Mouse (Mus musculus): ENCODE measurements around the gene Vav1. TPM values are rescaled to one million over a fixed set of nuclear protein-coding genes. Genes with fewer than 3 reads are reported as not detected.

Gene Vav1
- polyA plus RNA-seq, 1 experiment from 2014 or later, result 1.5 TPM

DNA sequence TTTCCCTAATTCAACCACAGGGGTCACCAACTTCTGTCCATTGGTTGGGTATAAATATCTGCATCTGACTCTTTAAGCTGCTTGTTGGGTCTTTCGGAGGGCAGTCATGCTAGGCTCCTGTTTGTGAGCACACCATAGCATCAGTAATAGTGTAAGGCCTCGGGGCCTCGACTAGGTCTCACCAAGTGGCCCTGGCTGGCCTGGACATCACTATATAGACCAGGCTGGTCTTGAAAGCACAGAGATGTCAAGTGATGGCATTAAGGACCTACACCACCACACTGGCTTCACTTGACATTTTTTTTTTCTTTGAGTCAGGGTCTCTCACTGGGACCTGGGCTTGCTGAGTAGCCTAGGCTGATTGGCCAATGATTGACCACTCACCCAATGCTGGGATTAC, 20.7 kb upstream of the Vav1 start:
- H3K9me3 ChIP-seq, result no peaks in the 10 kb centered on the region
- H3K27ac ChIP-seq, result no peak overlapping the region
- H3K27me3 ChIP-seq (replicated peaks), result no peaks in the 10 kb centered on the region
- H3K36me3 ChIP-seq (replicated peaks), result no peaks in the 10 kb centered on the region
- H3K4me1 ChIP-seq, result no peaks in the 10 kb centered on the region
- H3K4me2 ChIP-seq, result no peak overlapping the region
- WGBS, result 98% methylated on average over 3 of the region's 3 CpGs
- no peak overlapping the region for H3K9ac ChIP-seq
- ATAC-seq (replicated peaks), result no peak
- H3K4me3 ChIP-seq, result no peak overlapping the region

DNA sequence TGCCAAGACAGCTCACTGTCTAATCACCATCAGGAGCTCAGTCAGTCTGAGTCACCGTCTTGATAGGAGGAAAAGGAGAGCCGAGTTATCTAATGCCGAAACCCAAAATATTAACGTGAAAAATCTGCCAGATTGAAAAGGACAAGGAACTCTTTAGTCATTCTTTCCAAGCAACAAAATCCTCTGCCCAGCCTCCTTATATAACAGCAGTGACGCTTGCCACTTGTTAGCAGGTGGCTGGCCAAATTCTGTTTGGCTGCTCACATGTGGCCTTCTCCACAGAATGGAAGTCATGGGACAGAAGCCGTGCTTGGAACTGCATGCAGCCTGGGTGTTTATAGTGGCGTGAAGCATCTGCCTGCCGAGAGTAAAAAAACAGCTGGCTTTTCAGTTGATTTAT, 19.2 kb upstream of the Vav1 start:
- no peak for ATAC-seq (replicated peaks)
- WGBS, result 92% methylated on average over 8 of the region's 8 CpGs
- H3K36me3 ChIP-seq (replicated peaks), result no peaks in the 10 kb centered on the region

DNA sequence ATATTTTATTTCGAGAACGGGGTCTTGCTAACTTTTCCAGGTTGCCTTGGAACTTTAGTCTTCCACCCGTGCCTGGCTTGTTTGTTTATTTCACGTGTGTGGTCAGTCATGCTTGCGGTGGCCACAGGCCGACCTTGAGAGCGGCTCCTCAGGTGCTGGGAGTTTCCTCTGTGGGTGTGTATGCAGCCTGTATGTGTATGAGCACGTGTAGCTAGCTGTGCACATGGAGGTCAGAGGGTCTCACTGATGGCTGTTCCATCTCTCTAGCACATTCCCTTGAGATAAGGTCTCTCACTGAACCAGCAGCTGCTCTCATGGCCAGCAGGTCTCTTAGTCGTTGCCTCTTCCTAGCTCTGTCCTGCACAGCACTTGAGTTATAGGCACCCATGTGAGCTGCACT, 18.5 kb upstream of the Vav1 start:
- H3K27me3 ChIP-seq (replicated peaks), result no peaks in the 10 kb centered on the region
- no peak overlapping the region for H3K4me2 ChIP-seq
- WGBS, result 93% methylated on average over 9 of the region's 9 CpGs
- H3K4me3 ChIP-seq, result no peak overlapping the region
- no peaks in the 10 kb centered on the region for H3K4me1 ChIP-seq
- no peak overlapping the region for H3K9ac ChIP-seq
- H3K36me3 ChIP-seq (replicated peaks), result no peaks in the 10 kb centered on the region
- no peak overlapping the region for H3K27ac ChIP-seq
- no peaks in the 10 kb centered on the region for H3K9me3 ChIP-seq
- ATAC-seq (replicated peaks), result no peak

More for the DNA sequence above, 19.2 kb upstream of the Vav1 start:
- H3K4me3 ChIP-seq, result no peak overlapping the region
- H3K9me3 ChIP-seq, result no peaks in the 10 kb centered on the region
- no peaks in the 10 kb centered on the region for H3K4me1 ChIP-seq
- H3K9ac ChIP-seq, result no peak overlapping the region
- no peak overlapping the region for H3K4me2 ChIP-seq
- no peak overlapping the region for H3K27ac ChIP-seq
- no peaks in the 10 kb centered on the region for H3K27me3 ChIP-seq (replicated peaks)

DNA sequence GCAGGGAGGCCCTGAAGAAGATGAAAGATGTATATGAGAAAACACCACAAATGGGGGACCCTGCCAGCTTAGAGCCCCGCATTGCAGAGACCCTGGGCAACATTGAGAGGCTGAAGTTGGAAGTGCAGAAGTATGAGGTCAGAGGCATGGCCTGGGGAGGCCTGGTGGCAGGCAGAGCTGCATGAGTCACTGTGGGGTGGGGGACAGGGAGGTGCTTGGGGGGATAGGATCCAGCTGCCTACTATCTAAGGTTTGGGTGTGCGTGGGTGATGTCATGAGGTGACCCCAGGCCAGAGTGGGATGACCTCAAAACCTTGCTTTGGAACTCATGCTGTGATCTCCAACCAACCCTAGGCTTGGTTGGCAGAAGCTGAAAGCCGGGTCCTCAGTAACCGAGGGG, 17.6 kb upstream of the Vav1 start:
- Histone ChIP-seq H3K27me3 (replicated peaks) (no peaks in the 10 kb centered on the region), H3K4me1 (no peaks in the 10 kb centered on the region), H3K4me2 (no peak overlapping the region), H3K27ac (no peak overlapping the region), H3K4me3 (no peak overlapping the region), H3K36me3 (replicated peaks) (no peaks in the 10 kb centered on the region), H3K9me3 (no peaks in the 10 kb centered on the region), H3K9ac (no peak overlapping the region)
- ATAC-seq (replicated peaks), result no peak
- 95% methylated on average over 4 of the region's 4 CpGs for WGBS

DNA sequence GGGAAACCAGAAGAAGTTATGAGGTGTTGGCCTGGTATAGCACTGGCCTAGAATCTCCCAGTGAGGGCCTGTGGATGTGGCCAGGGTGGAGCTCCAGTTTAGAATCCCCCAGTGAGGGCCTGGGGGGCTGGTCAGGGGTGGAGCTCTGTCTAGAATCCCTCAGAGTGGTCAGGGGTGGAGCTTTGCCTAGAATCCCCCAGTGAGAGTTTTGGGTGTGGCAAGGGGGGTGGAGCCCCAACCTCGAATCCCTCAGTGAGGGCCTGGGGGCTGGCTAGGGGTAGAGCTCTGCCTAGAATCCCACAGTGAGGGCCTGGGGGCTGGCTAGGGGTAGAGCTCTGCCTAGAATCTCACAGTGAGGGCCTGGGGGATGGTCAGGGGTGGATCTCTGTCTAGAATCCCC, 17.1 kb upstream of the Vav1 start:
- Histone ChIP-seq H3K36me3 (replicated peaks) (no peaks in the 10 kb centered on the region), H3K4me1 (no peaks in the 10 kb centered on the region), H3K27ac (no peak overlapping the region), H3K9me3 (no peaks in the 10 kb centered on the region), H3K9ac (no peak overlapping the region), H3K27me3 (replicated peaks) (no peaks in the 10 kb centered on the region), H3K4me2 (no peak overlapping the region), H3K4me3 (no peak overlapping the region)
- 38% methylated on average over 1 of the region's 1 CpGs for WGBS
- no peak for ATAC-seq (replicated peaks)

DNA sequence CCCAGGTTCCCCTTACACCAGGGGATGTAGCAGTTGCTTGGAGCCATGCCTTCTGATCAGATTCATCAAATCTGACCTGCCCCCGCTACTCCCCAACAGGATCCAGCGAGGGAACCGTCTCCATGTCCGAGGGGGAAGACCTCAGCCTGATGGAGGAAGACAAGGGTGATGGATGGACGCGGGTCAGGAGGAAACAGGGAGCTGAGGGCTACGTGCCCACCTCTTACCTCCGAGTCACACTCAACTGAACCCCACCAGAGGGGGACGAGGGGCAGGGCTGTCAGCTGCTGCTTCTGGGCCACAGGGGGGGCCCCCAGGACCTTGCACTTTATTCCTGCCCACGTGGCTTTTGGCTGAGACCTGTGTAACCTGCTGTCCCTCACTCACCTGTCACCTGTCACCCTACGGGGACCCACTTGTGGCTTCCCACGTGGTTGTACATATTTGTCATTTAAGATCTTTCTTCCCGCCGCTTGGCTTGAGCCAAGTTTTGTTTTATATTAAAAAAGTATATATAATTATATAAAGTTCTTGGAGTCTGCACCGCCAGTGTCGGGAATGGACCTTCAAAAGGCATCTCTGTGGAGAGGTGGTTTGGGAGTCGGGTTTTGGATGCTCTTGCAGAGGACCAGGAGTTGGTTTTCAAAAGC, 15.9 kb upstream of the Vav1 start:
- no peak overlapping the region for H3K27ac ChIP-seq
- H3K4me1 ChIP-seq, result no peaks in the 10 kb centered on the region
- WGBS, result 92% methylated on average over 17 of the region's 17 CpGs
- H3K9me3 ChIP-seq, result no peaks in the 10 kb centered on the region
- no peaks in the 10 kb centered on the region for H3K27me3 ChIP-seq (replicated peaks)
- no peak overlapping the region for H3K4me2 ChIP-seq
- no peak for ATAC-seq (replicated peaks)
- H3K36me3 ChIP-seq (replicated peaks), result no peaks in the 10 kb centered on the region
- H3K4me3 ChIP-seq, result no peak overlapping the region
- H3K9ac ChIP-seq, result no peak overlapping the region

DNA sequence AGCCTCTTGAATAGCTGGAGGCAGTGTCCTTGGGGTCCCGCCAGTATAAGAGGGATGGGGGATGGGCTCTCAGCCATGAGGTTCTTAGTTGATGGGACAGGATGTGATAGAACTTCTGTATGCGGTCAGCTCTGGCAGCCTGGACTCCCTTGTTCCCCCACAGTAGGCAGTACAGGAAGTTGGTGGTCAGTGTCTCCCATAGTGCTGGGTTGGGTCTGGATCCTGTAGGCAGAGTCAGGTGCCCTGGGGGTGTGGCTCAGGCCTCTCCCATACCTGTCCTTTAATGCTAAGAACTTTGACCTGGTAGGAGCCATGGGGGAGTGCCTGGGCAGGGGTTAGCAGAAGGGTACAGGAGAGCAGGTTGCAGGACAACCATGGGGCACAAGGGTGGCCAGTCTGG, 14.7 kb upstream of the Vav1 start:
- ATAC-seq (replicated peaks), result no peak
- Histone ChIP-seq H3K9me3 (no peaks in the 10 kb centered on the region), H3K36me3 (replicated peaks) (no peaks in the 10 kb centered on the region), H3K27me3 (replicated peaks) (no peaks in the 10 kb centered on the region), H3K4me1 (no peaks in the 10 kb centered on the region), H3K4me2 (no peak overlapping the region), H3K9ac (no peak overlapping the region), H3K4me3 (no peak overlapping the region), H3K27ac (no peak overlapping the region)
- WGBS, result 93% methylated on average over 2 of the region's 2 CpGs

DNA sequence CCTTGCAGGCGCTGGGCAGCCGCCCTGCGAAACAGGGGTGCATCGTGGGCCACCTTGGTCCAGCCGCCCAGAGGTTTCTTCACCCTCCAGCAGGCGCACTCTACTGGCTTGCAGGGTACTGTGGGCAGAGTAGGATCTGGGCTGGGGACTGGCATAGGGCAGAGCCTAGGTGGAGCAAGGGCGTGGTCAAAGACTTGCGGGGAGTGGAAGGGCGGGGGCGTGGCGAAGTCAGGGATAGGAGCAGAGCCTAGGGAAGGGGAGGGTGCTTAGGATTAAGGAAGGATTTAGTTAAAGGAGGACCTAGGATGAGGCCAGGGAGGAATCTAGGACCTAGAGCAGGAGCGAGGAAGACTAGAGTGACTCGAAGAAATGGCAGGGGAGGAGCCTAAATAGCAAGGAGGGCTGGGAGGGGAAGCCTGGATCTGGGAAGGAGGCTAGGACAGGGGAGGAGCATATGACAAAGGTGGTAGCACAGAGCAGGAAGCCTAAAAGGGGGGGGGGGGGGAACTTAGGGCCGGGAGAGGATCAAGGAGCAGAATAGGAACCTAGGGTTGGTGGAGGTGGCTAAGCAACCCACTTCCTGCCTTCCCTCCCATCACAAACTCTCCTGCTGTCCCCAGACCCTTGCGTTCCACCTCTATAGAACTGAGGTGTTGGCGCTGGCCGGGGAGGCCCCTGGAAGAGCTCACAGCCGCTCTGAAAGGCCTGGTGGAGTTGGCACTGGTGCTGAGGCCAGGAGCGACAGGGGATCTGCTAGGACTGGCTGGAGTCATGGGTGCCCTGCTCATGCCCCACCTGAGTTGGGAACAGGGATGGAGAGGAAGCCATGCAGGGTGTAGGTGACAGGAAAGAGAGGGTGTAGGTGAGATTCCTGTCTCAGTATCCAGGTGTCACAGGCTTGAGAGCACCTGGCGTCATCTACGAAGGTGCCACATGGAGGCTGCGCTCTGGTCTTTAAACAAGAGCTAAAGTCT, 13.6 kb upstream of the Vav1 start:
- ATAC-seq (replicated peaks), result peak; percentile 37; the same call in 1 of the 2 replicates
- Histone ChIP-seq H3K27me3 (replicated peaks) (no peaks in the 10 kb centered on the region), H3K9ac (no peak overlapping the region), H3K4me2 (no peak overlapping the region), H3K27ac (no peak overlapping the region), H3K36me3 (replicated peaks) (no peaks in the 10 kb centered on the region), H3K9me3 (no peaks in the 10 kb centered on the region), H3K4me1 (no peaks in the 10 kb centered on the region), H3K4me3 (no peak overlapping the region)
- WGBS, result 29% methylated on average over 21 of the region's 22 CpGs

DNA sequence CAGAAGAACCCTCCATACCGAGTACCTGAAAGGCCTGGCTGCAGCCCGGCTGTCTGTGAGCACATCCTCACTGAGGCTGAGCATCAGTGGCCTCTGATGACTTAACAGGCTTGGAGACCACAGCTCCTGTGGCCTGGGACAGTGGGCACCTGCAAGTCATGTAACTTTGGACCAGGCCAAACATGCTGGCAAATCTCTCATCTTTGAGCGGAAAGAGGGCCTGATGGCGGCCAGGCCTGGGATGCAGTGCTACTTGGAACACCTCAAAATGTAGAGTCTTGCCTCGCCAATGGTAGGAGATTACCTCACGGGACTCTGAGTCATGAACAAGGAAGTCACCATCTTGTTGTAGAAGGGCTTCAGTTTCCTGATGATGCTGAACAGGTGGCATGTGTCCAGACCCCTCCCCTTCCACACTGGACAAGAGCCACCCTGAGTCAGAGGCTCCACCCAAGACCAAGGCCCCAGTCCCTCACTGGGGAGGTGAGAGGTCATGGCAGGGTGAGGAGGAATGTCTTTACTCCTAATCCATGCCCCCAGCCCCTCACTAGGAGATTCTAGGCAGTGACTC, 11.3 kb upstream of the Vav1 start:
- Histone ChIP-seq H3K9ac (no peak overlapping the region), H3K9me3 (no peaks in the 10 kb centered on the region), H3K4me2 (no peak overlapping the region), H3K36me3 (replicated peaks) (no peaks in the 10 kb centered on the region), H3K27ac (no peak overlapping the region), H3K4me1 (no peaks in the 10 kb centered on the region), H3K27me3 (replicated peaks) (no peaks in the 10 kb centered on the region), H3K4me3 (no peak overlapping the region)
- 93% methylated on average over 6 of the region's 6 CpGs for WGBS
- ATAC-seq (replicated peaks), result no peak

DNA sequence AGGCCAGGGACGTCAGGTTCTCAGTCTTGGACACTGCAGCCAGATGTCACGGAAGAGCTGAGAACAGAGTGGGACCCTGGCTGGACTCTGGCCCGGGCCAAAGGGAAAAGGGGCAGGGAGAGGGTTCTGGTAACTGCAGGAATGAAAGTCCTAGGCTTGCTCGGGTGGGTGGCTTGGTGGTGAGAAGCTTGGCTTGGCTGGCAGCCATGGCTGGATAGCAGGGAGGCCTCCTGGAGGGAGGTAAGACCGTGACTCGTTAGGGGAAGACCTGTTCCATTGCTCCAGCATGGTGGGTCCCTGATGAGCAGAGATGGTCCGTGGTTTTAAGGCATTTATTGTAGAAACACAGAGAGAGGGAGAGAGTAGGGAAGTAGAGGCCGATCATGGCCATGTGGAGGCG, 7.6 kb upstream of the Vav1 start:
- Histone ChIP-seq H3K4me3 (no peak overlapping the region), H3K4me1 (peaks cover 15% of the 10 kb centered on the region), H3K4me2 (no peak overlapping the region), H3K27me3 (replicated peaks) (peaks cover 30% of the 10 kb centered on the region), H3K36me3 (replicated peaks) (no peaks in the 10 kb centered on the region), H3K27ac (no peak overlapping the region), H3K9me3 (no peaks in the 10 kb centered on the region), H3K9ac (no peak overlapping the region)
- 69% methylated on average over 9 of the region's 9 CpGs for WGBS
- ATAC-seq (replicated peaks), result no peak

DNA sequence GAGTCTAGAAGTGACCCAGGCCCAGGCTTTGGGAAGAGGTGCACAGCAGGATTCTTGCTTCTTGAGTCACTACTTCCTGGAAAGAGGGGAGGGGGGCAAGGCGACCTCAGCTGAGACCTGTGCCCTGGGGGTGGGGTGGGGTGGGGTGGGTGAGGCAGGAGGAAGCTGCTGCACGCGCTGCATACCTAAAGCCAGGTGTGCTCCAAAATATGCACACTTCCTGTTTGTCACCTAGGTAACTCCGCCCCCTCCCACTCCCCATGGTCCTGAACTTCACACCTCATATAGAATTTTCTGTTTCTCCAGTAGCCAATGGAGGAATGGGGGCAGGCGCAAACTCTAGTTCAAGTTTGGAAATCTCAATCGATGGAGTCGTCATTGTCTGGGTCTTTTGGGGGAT, 5.1 kb upstream of the Vav1 start:
- Histone ChIP-seq H3K9me3 (no peaks in the 10 kb centered on the region), H3K27me3 (replicated peaks) (peaks cover 30% of the 10 kb centered on the region), H3K36me3 (replicated peaks) (no peaks in the 10 kb centered on the region), H3K4me1 (peaks cover 23% of the 10 kb centered on the region), H3K27ac (no peak overlapping the region), H3K4me2 (no peak overlapping the region), H3K9ac (no peak overlapping the region), H3K4me3 (no peak overlapping the region)
- ATAC-seq (replicated peaks), result no peak
- 42% methylated on average over 7 of the region's 7 CpGs for WGBS

DNA sequence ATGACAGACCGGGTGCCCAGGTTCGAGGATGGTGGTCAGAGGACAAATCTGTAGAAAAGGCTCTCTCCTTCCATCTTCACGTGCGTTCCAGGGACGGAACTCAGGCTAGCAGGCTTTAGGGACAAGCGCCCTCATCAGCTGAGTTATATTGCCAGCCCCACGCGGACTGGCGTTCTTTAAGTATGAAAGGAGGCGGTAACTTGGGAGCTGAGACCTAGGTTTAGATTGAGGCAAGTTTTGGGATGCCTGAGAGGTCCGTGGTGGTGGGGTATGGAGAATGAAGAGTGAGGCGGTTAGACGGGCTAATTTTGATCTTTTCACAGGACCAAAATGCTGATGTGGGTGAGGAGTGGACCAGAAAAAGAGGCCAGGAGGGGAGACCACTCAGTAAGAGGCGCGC, 4.2 kb upstream of the Vav1 start:
- no peak; the same call in 1 of the 2 replicates for ATAC-seq (replicated peaks)
- 4% methylated on average over 15 of the region's 15 CpGs for WGBS
- Histone ChIP-seq H3K9ac (peak overlapping the region; percentile 32; the same call in 1 of the 2 replicates), H3K27ac (no peak overlapping the region), H3K4me1 (peaks cover 23% of the 10 kb centered on the region), H3K27me3 (replicated peaks) (peaks cover 30% of the 10 kb centered on the region), H3K9me3 (no peaks in the 10 kb centered on the region), H3K36me3 (replicated peaks) (no peaks in the 10 kb centered on the region), H3K4me2 (peak overlapping the region; percentile 66), H3K4me3 (peak overlapping the region; percentile 44)

Measured in midbrain, embryonic 15.5 days (tissue).